Mouse (Mus musculus) thymus, adult 2 months (tissue): Measurements from ENCODE around the gene Nbr1.

Experiments
- CTCF ChIP-seq: fragments of 200-500 bp; IDR thresholded peaks from 2 replicates; pipeline ENCODE4 v1.5.1; 2012; ENCODE audit warnings: mild to moderate bottlenecking, control low read depth, low read length, moderate library complexity, borderline replicate concordance; ENCODE audit not compliant: control insufficient read depth, poor library complexity, insufficient read depth; ENCODE audit errors: extremely low read depth
- POLR2A ChIP-seq: fragments of 200-500 bp; IDR thresholded peaks from 2 replicates; pipeline ENCODE4 v1.6.1; 2012; ENCODE audit warnings: mild to moderate bottlenecking, low read length, control low read depth, moderate library complexity; ENCODE audit not compliant: control insufficient read depth, poor library complexity, insufficient read depth; ENCODE audit errors: extremely low read depth

- TF ChIP-seq CTCF = no peak
- TF ChIP-seq POLR2A = no peak
These were observed 62.2 kb downstream of the Nbr1 start for GRCm38 (mm10) chr11:101614116-101614515.
